ENCODE assay signal across 9 mouse cellular contexts in the genomic region with DNA sequence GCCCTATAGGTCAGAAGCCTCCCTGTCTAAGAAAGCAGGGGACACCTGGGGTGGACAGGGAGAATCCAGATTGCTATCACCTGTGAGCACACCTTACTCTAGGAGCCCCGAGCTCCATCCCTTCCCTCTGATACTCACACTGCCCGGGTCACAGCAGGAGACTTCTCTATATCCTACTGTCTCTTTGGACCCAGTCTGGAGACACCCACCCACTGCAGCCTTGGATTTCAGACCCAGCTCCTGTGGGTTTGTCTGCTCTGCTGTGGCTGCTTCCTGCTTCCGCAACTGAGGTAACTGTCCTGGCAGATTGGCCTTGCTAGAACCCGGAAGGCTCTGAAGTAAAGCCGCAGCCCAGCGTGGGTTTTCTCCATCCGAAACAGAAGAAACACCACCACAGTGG. TPM values are rescaled to one million over a fixed set of nuclear protein-coding genes. Genes with fewer than 3 reads are reported as not detected.
A peak's percentile ranks its signal among the peaks of the same experiment; 100 is the strongest.
DNase-seq lines count a peak whose midpoint lies in the region; ATAC-seq and TF ChIP-seq lines count a peak whose summit lies in the region.
"Had no signal": no experiment of that assay in that cellular context is flagged by ENCODE, and none has a peak within 500 bp of the region (broad histone marks: within the 10 kb centered on the region; RNA-seq: fewer than 3 reads in every experiment).

No protein-coding gene starts in this region.

- no peak overlapping the region for H3K9ac ChIP-seq in liver, embryonic 11.5 days (ENCODE audit: low read depth, low read length)
- 0 out of 2 replicates have a peak overlapping the region, but pooled peaks have one; percentile 54 for H3K9ac ChIP-seq in heart, embryonic 15.5 days
- H3K9ac ChIP-seq in limb, embryonic 11.5 days (ENCODE audit: low read length) = no peak overlapping the region
- H3K9ac ChIP-seq: liver, embryonic 15.5 days had no signal

- H3K36me3 ChIP-seq in liver, embryonic 11.5 days (ENCODE audit: control insufficient read depth, insufficient read depth, low read length) = no peaks in the 10 kb centered on the region
- H3K36me3 ChIP-seq in heart, embryonic 15.5 days = no peaks in the 10 kb centered on the region
- no peaks in the 10 kb centered on the region for H3K36me3 ChIP-seq in limb, embryonic 11.5 days (ENCODE audit: control insufficient read depth, insufficient read depth, low read length)
- H3K36me3 ChIP-seq: liver, embryonic 15.5 days had no signal

- WGBS in liver, embryonic 11.5 days = 59% methylated on average over 7 of the region's 7 CpGs
- 72% methylated on average over 7 of the region's 7 CpGs for WGBS in heart, embryonic 15.5 days
- WGBS in limb, embryonic 11.5 days = 77% methylated on average over 7 of the region's 7 CpGs
- 57% methylated on average over 7 of the region's 7 CpGs for WGBS in olfactory bulb, adult 2 months

- DNase-seq in liver, embryonic 11.5 days (ENCODE audit: low spot score) = no peak
- DNase-seq in liver = no peak
- DNase-seq in limb, embryonic 11.5 days (ENCODE audit: low spot score) = no peak
- DNase-seq in frontal cortex, postnatal 36 days (ENCODE audit: low spot score in 2 of 2) = no peak
- no peak for DNase-seq in cerebellum, adult 9-10 months
- no peak for DNase-seq in frontal cortex, postnatal 10 days (ENCODE audit: low spot score in 2 of 2)

- H3K4me2 ChIP-seq in liver, embryonic 11.5 days = peak overlapping the region; percentile 88
- H3K4me2 ChIP-seq in heart, embryonic 15.5 days = peak overlapping the region; percentile 96
- H3K4me2 ChIP-seq in limb, embryonic 11.5 days (ENCODE audit: low read depth, severe bottlenecking) = peak overlapping the region; percentile 94; the same call in 1 of the 2 replicates
- H3K4me2 ChIP-seq: liver, embryonic 15.5 days had no signal

- H3K27me3 ChIP-seq in liver, embryonic 11.5 days (replicated peaks; ENCODE audit: control insufficient read depth, insufficient read depth, low read length) = peaks cover 39% of the 10 kb centered on the region
- H3K27me3 ChIP-seq in heart, embryonic 15.5 days = peaks cover 14% of the 10 kb centered on the region; the same call in 1 of the 2 replicates
- H3K27me3 ChIP-seq in limb, embryonic 11.5 days (ENCODE audit: control insufficient read depth, insufficient read depth, low read length) = peaks cover 10% of the 10 kb centered on the region; the same call in 1 of the 2 replicates

- no peak for TF ChIP-seq CTCF in olfactory bulb, adult 2 months (IDR thresholded peaks at IDR 0.05; ENCODE audit: insufficient read depth, low read depth, low read length)

- ATAC-seq in liver, embryonic 11.5 days (replicated peaks; ENCODE audit: low FRiP score) = no peak
- ATAC-seq in heart, embryonic 15.5 days (replicated peaks; ENCODE audit: insufficient number of reproducible peaks, insufficient read depth, low FRiP score, low read depth) = no peak
- ATAC-seq in limb, embryonic 11.5 days (ENCODE audit: insufficient number of reproducible peaks, low FRiP score, low TSS enrichment, low read depth) = no peak

- H3K9me3 ChIP-seq in liver, embryonic 11.5 days (ENCODE audit: control insufficient read depth, low read length) = no peaks in the 10 kb centered on the region
- no peaks in the 10 kb centered on the region for H3K9me3 ChIP-seq in heart, embryonic 15.5 days (replicated peaks)
- no peaks in the 10 kb centered on the region for H3K9me3 ChIP-seq in limb, embryonic 11.5 days (ENCODE audit: control insufficient read depth, low read length)
- H3K9me3 ChIP-seq: liver, embryonic 15.5 days had no signal

- H3K4me1 ChIP-seq in liver, embryonic 11.5 days (replicated peaks; ENCODE audit: control insufficient read depth, insufficient read depth, low read length) = no peaks in the 10 kb centered on the region
- peaks cover 20% of the 10 kb centered on the region for H3K4me1 ChIP-seq in heart, embryonic 15.5 days (replicated peaks)
- 0 out of 2 replicates have a peak, but pooled peaks cover 3% of the 10 kb centered on the region for H3K4me1 ChIP-seq in limb, embryonic 11.5 days (ENCODE audit: control insufficient read depth, insufficient read depth, low read length)
- 0 out of 2 replicates have a peak, but pooled peaks cover 4% of the 10 kb centered on the region for H3K4me1 ChIP-seq in olfactory bulb, adult 2 months (ENCODE audit: control insufficient read depth, insufficient read depth, low read length)
- H3K4me1 ChIP-seq: liver, embryonic 15.5 days had no signal

- H3K27ac ChIP-seq in liver, embryonic 11.5 days (ENCODE audit: low read depth, low read length) = no peak overlapping the region
- no peak overlapping the region for H3K27ac ChIP-seq in heart, embryonic 15.5 days
- no peak overlapping the region for H3K27ac ChIP-seq in limb, embryonic 11.5 days (replicated peaks; ENCODE audit: low read depth, low read length)
- peak overlapping the region; percentile 52 for H3K27ac ChIP-seq in olfactory bulb, adult 2 months (ENCODE audit: insufficient read depth, low read depth, low read length)
- H3K27ac ChIP-seq: liver, embryonic 15.5 days had no signal

- no peak overlapping the region for H3K4me3 ChIP-seq in liver, embryonic 11.5 days (ENCODE audit: low read depth, low read length)
- peak overlapping the region; percentile 53 for H3K4me3 ChIP-seq in heart, embryonic 15.5 days
- H3K4me3 ChIP-seq in limb, embryonic 11.5 days (ENCODE audit: low read depth, low read length) = no peak overlapping the region; the same call in 1 of the 2 replicates
- H3K4me3 ChIP-seq in olfactory bulb, adult 2 months (ENCODE audit: insufficient read depth, low read depth, low read length) = peak overlapping the region; percentile 54
- H3K4me3 ChIP-seq: liver, embryonic 15.5 days had no signal

- TF ChIP-seq POLR2A in olfactory bulb, adult 2 months (IDR thresholded peaks at IDR 0.05; ENCODE audit: insufficient read depth, low read depth, low read length) = no peak

RNA-seq across cellular contexts. Expression of a gene that starts 1.6 kb away (rescaled TPM):
- 2.7 and 3.1 TPM in 2 replicates for polyA plus RNA-seq in liver, embryonic 11.5 days (2014; fragmentation: Nextera tagmentation; extraction: Ambion mirVana)
- 16.0 and 22.0 TPM in 2 replicates for polyA plus RNA-seq in heart, embryonic 15.5 days (2015; fragmentation: Nextera tagmentation; extraction: Ambion mirVana)
- 7.0 and 7.2 TPM in 2 replicates for polyA plus RNA-seq in limb, embryonic 11.5 days (2014; fragmentation: Nextera tagmentation; extraction: Ambion mirVana)
- not detected in 2 replicates for polyA plus RNA-seq in olfactory bulb, adult 2 months (2012; ENCODE audit: insufficient read depth, insufficient read length, low replicate concordance, missing spikeins)

Comparison
In these comparisons a context has a peak if more than half of its experiments do, and no peak if none do; other contexts are left out.
1. H3K4me3 ChIP-seq: peak in heart, embryonic 15.5 days (single experiment) and olfactory bulb, adult 2 months (single experiment); none in liver, embryonic 11.5 days (single experiment) and limb, embryonic 11.5 days (single experiment).
2. Peak in every context shown above with its lines, with median percentiles within 50 percentile points of each other: H3K4me2 ChIP-seq.